Mouse (Mus musculus) right cerebral cortex, postnatal 4 days (tissue): Measurements from ENCODE around the gene Pmvk.
"Not testable (repeated sequence)": the region's sequence is repeated elsewhere in the genome, so short reads cannot be mapped to it uniquely, and the experiment has no call there.

Experiments used
- DNase-seq: peaks from one replicate; pipeline ENCODE4 v3.0.0-alpha.2; 2022

Pmvk gene

GRCm38 (mm10) chr3:89454401-89455177 lies at the start of gene Pmvk:
Gene Pmvk (plus strand): TSS chr3:89454541.
- DNase-seq, result no peak

GRCm38 (mm10) chr3:89406887-89407286 lies 47.5 kb upstream of the Pmvk start:
- no peak for DNase-seq

- DNase-seq, result no peak
Observed at GRCm38 (mm10) chr3:89408448-89408847, 45.9 kb upstream of the Pmvk start.

- DNase-seq, result no peak
Observed at GRCm38 (mm10) chr3:89409701-89410100, 44.6 kb upstream of the Pmvk start.

- DNase-seq, result no peak
Observed at GRCm38 (mm10) chr3:89410864-89411263, 43.5 kb upstream of the Pmvk start.

- peak; percentile 95 for DNase-seq
Observed at GRCm38 (mm10) chr3:89411490-89412393, 42.6 kb upstream of the Pmvk start, which contains the start of gene Flad1. Gene Flad1 (minus strand): TSS chr3:89411870.

GRCm38 (mm10) chr3:89416158-89416557 lies 38.2 kb upstream of the Pmvk start:
- no peak for DNase-seq

GRCm38 (mm10) chr3:89417131-89417530 lies 37.2 kb upstream of the Pmvk start:
- DNase-seq, result no peak

- DNase-seq, result no peak
Observed at GRCm38 (mm10) chr3:89417840-89418169, 36.5 kb upstream of the Pmvk start.

GRCm38 (mm10) chr3:89418170-89418860 lies 36.0 kb upstream of the Pmvk start, which contains the start of the genes Cks1b and Shc1:
Gene Cks1b (minus strand): TSS chr3:89418383.
Gene Shc1 (plus strand): TSS chr3:89418443.
- peak; percentile 85 for DNase-seq

- DNase-seq, result no peak
Observed at GRCm38 (mm10) chr3:89418861-89419250, 35.5 kb upstream of the Pmvk start.

GRCm38 (mm10) chr3:89419571-89419970 lies 34.8 kb upstream of the Pmvk start:
- DNase-seq, result no peak

GRCm38 (mm10) chr3:89419981-89420380 lies 34.4 kb upstream of the Pmvk start:
- DNase-seq, result no peak

- no peak for DNase-seq
Observed at GRCm38 (mm10) chr3:89420421-89420820, 33.9 kb upstream of the Pmvk start.

GRCm38 (mm10) chr3:89421002-89421774 lies 33.2 kb upstream of the Pmvk start:
- DNase-seq, result peak; percentile 43

- no peak for DNase-seq
Observed at GRCm38 (mm10) chr3:89421810-89422473, 32.4 kb upstream of the Pmvk start.

- DNase-seq, result no peak
Observed at GRCm38 (mm10) chr3:89422556-89423205, 31.7 kb upstream of the Pmvk start.

GRCm38 (mm10) chr3:89424416-89425140 lies 29.8 kb upstream of the Pmvk start:
- DNase-seq, result no peak

- no peak for DNase-seq
Observed at GRCm38 (mm10) chr3:89425141-89425525, 29.2 kb upstream of the Pmvk start.

GRCm38 (mm10) chr3:89425876-89426275 lies 28.5 kb upstream of the Pmvk start:
- no peak for DNase-seq

- DNase-seq, result not testable (repeated sequence)
Observed at GRCm38 (mm10) chr3:89429021-89429420, 25.3 kb upstream of the Pmvk start.
